Mouse (Mus musculus) gastrocnemius, adult 18-20 months (tissue): ENCODE results near the gene Tectb. TPM values are rescaled to one million over a fixed set of nuclear protein-coding genes. Genes with fewer than 3 reads are reported as not detected.
"Not testable (repeated sequence)": the region's sequence is repeated elsewhere in the genome, so short reads cannot be mapped to it uniquely, and the experiment has no call there.

Experiments used
- DNase-seq: peaks from one replicate; pipeline ENCODE4 v3.0.0; 2021; ENCODE audit warnings: low spot score
- long read RNA-seq, 2 experiments: library from polyadenylated mRNA; stranded (forward); transcript quantifications; one replicate each; pipeline ENCODE4 v2.0.0; 2021
- total RNA-seq, 2 experiments: library from RNA; stranded (reverse); gene quantifications; 2 replicates each; pipeline ENCODE4 v1.2.3; 2021

The Tectb gene
- not detected for total RNA-seq
- long read RNA-seq, experiment 1: 0 reads
- long read RNA-seq, experiment 2: 0 reads

GRCm38 (mm10) chr19:55180433-55180832, at the start of gene Tectb:
Tectb (plus strand) TSS chr19:55180733.
- DNase-seq: no peak

DNA sequence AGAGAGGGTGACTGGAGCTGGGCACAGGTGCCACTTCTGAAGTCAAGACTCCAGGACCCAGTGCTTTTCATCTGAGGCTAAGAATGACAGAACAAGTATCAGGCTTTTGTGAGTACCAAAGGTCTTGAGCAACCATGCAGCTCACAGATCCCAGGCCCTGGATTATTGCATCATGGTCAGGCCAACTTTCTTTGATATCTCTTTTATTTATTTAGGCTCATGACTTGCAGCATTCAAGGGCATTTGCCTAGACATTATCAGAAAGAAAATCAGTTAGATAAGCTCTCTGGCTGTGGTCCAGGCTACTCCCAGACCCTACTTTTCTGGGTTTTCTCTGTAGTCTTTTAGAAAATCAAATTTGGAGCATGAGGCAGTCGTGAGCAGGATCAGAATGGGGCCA, 48.8 kb upstream of the Tectb start:
- no peak for DNase-seq

DNA sequence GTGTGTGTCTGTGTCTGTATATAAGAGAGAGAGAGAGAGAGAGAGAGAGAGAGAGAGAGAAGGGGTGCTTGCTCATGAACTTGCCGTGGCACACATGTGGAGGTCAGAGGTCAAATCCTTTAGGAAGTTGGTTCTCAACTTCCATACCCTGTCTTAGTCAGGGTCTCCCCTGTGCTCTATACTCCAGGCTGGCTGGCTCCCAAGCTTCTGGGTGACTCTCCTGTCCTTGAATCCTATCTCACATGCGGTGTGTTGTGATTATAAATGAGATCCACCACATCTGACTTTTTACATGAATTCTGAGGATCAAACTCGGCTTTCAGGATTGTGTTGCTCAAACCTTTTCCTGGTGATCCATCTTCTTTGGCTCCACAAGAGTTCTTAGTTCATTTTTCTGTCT, 48.1 kb upstream of the Tectb start:
- no peak for DNase-seq

GRCm38 (mm10) chr19:55134521-55134920, 46.0 kb upstream of the Tectb start:
- DNase-seq: no peak

DNA sequence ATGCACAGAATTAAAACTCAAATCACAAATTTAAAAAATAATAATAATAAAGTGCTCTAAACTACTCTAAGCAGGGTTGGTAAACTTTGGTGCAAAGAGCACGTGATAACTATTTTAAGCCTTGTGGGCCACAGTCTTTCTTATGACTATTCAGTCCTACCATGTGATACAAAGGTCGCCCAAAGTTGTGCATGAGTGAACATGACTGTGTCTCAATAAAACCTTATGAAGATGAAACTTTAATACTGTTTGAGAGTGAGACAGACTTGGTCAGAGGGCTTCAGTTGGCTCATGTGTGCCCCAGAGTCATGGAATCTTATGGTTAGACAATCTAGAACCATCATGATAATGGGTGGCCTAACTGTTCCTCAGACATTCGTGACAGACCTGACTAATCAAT, 44.6 kb upstream of the Tectb start:
- DNase-seq: no peak

- DNase-seq: peak; percentile 41
These were observed 43.7 kb upstream of the Tectb start for GRCm38 (mm10) chr19:55136693-55137427.

DNA sequence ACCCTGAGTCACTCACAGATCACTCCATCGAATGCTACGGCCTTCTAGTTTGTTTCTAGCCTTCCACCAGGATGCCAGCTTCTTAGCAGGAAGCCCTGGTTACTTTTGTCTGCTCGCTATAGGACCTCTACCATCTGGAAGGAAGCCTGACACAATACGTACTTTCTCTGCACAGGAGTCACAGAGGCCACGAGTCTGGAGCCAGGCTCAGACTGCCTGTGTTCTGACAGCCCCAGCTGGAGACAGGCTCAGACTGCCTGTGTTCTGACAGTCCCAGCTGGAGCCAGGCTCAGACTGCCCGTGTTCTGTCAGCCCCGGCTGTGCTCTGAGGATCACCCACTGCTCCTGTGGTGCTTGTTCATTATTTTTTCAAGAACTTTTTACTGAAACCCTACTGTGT, 42.6 kb upstream of the Tectb start:
- no peak for DNase-seq

- no peak for DNase-seq
These were observed 42.0 kb upstream of the Tectb start for GRCm38 (mm10) chr19:55138506-55138905.

GRCm38 (mm10) chr19:55139301-55139700, 41.2 kb upstream of the Tectb start:
- no peak for DNase-seq

GRCm38 (mm10) chr19:55143391-55144300, 36.9 kb upstream of the Tectb start:
- no peak for DNase-seq

- DNase-seq: no peak
These were observed 35.8 kb upstream of the Tectb start for GRCm38 (mm10) chr19:55144691-55145090.

DNA sequence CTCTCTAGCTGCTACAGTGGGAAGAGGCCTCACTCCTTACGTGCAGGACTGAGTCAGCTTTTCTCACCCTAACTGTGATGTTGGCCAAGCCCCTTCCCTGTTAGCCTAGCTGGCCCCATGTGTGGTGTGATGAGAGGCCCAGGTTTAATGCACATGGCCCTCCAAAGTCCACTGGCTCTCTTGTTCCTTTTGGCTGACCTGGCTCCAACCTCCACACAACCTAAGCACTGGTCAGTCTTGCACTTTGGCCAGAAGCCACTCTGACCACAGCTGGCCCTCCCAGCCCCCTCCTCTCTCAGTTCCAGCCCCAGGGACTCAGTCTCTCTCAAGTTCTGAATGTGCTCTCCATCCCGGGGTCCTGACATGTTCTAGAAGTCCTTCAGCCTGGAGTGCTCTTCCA, 35.4 kb upstream of the Tectb start:
- no peak for DNase-seq

DNA sequence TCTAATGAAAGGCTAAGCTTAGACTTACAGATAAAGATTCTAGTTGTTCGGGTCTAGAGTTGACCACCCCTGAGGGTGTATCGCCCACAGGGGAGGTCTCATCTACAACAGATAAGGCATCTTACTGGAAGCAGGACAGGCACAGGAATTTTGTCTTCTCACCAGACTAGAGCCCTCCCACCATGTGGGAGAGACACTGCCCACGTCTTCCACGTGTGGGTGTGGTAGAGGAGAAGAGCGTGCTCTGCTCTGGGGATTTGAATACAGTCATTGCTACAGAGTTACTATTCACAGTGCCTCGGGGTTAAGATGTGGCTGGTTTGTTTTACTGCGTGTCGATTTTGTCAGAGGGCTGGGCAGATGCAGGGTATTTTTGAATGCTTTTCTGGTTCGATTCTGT, 33.0 kb upstream of the Tectb start:
- no peak for DNase-seq

- no peak for DNase-seq
These were observed 32.4 kb upstream of the Tectb start for GRCm38 (mm10) chr19:55148109-55148508.

DNA sequence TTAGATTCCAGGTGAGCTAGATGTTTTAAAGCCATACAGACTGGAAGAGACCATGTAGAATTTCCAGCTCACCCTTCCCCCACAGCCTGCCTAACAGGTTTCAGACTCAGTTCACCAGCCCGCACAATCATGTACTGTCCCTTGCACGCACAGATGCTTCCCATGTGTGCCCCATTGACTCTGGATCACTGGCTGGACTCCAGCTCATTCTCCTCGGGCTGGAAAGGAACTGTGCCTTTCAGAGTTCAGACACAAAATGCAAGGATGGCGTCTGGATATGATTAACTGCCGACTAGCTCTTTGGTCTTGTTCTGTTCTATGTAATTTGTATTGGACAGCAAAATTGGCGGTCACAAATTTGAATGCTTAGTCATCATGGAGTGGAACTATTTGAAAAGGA, 30.9 kb upstream of the Tectb start:
- no peak for DNase-seq

DNA sequence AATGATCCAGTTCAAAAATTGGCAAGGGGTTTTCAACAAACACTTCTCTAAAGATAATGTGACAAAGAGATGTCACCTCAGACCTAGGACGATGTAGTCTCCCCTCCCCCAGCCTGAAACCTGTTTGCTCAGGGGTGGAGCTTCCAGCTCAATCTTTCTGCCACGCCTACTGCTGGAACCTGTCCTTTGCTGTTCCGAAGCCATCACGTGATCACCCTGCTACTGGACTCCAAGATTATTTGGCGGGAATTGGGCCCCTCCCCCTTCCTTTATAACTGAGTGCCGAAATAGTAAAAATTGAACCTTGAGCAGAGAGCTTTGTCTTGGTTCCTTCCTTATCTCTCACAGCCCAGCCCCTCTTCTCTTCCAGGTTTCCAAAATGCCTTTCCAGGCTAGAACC, 28.3 kb upstream of the Tectb start:
- DNase-seq: not testable (repeated sequence)

DNA sequence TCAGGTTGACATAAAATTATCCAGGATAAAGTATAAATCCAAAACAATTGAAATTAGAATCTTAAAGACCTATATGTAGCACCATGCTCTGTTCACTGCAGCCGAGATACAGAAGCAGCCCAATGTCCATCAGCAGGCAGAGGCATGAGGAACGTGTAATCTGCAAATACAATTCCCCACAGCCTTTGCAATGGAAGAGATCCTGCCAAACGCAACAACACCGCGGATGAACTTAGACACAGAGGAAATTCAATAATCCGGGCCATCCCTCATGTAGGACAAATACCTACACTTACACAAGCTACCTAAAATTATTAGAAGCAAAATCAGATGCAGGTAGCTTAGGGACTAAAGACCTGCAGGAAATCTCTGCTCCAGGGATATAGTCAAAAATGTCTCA, 27.6 kb upstream of the Tectb start:
- no peak for DNase-seq

GRCm38 (mm10) chr19:55157029-55157428, 23.5 kb upstream of the Tectb start:
- no peak for DNase-seq

DNA sequence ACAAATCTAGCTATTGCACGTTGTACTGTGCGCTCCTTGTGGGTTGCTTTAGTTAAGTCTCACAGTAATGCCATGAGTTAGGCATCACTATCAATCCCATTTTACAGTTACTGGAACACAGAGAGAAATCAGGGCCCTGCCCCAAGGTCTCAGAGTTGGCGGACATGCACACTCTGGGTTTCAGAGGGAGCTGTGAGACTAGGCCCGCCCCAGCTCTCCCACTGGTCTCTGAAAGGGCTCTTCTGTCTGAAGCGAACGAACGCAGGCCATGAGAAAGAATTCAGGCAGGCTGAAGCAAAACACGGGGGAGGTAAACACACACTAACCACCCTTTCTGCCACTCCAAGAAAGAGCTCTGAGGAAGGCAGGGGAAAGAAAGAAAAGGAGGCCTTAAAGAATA, 21.9 kb upstream of the Tectb start:
- no peak for DNase-seq

DNA sequence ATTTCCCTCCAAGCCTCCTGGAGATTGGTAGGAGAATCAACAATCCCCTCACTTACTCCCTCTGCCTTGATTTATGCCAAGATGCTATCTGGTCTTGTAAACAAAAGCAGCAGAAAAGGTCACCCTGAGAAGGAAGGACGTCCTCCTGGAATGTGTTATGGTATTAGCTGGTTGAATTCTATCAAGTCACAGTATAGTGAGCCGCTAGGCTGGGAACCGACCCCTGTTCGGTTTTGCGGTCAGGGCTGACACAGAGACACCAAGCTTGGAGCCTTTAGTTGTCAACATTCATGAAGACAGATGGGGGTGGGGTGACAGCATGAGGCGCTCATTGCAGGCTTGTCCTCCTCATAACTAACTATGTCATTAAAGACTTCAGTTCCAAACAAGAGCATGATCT, 20.7 kb upstream of the Tectb start:
- no peak for DNase-seq

GRCm38 (mm10) chr19:55162271-55162670, 18.3 kb upstream of the Tectb start:
- no peak for DNase-seq

DNA sequence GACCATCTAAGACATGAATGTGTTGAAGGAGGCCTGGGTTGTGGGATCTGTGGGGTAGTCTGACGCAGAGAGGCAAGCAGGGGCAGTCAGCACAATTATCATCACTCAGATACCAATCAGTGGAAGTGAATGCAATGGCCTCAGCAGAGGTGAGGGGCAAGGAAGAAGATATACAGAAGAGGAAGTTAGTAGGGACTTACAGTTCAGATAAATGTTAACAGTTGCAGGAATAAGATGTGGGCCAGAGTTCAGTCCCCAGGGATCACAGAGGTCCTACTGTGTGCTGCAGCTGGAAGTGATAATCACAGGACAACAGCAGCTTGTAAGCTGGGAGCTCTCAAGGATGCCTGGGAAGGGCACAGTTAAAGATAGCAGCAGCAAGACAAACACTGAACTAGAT, 16.4 kb upstream of the Tectb start:
- no peak for DNase-seq
